ENCODE assay signal across 21 mouse cellular contexts in the genomic region with DNA sequence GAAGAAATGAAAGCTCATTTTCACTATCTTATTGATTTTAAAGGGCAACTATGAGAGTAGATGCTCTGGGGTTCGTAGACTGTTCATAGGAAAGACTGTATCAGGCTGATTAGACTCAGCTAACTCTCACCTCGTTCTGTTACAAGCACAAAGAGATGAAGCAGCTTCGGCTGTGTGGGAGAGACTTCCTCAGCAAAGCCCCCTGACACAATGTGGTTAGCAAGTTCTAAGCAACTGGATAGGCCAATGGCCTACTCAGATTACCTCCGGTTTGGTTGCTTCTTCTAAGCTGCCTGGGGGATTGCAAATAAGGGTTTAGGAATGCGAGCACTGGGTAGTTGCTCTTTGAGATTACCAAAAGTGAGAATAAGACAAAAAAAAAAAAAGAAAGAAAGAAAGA.
DNase-seq lines count a peak whose midpoint lies in the region; ATAC-seq and TF ChIP-seq lines count a peak whose summit lies in the region.
"Had no signal": no experiment of that assay in that cellular context is flagged by ENCODE, and none has a peak within 500 bp of the region (broad histone marks: within the 10 kb centered on the region; RNA-seq: fewer than 3 reads in every experiment).

No protein-coding gene starts in this region.

- no peak overlapping the region for H3K27ac ChIP-seq in forebrain, embryonic 14.5 days (ENCODE audit: low read depth, low read length)
- H3K27ac ChIP-seq in forebrain, embryonic 13.5 days, result no peak overlapping the region
- H3K27ac ChIP-seq in thymus, adult 2 months (ENCODE audit: control insufficient read depth, insufficient read depth, low read length), result no peak overlapping the region
- H3K27ac ChIP-seq in intestine, postnatal 0 days (ENCODE audit: low read depth, low read length), result no peak overlapping the region
- H3K27ac ChIP-seq: embryonic facial prominence, embryonic 12.5 days; heart, adult 2 months; hindbrain, embryonic 10.5 days; hindbrain, postnatal 0 days; layer of hippocampus, adult 2 months; neural tube, embryonic 12.5 days had no signal

- TF ChIP-seq CTCF in thymus, adult 2 months (IDR thresholded peaks at IDR 0.05; ENCODE audit: borderline replicate concordance, control insufficient read depth, extremely low read depth, insufficient read depth, low read length, poor library complexity), result no peak
- no peak for TF ChIP-seq CTCF in intestine, postnatal 0 days (IDR thresholded peaks at IDR 0.05; ENCODE audit: low read depth)

- no peak for TF ChIP-seq POLR2A in thymus, adult 2 months (IDR thresholded peaks at IDR 0.05; ENCODE audit: control insufficient read depth, extremely low read depth, insufficient read depth, low read length, poor library complexity)

- no peak overlapping the region for H3K4me3 ChIP-seq in forebrain, embryonic 14.5 days (ENCODE audit: low read depth, low read length)
- H3K4me3 ChIP-seq in forebrain, embryonic 13.5 days, result no peak overlapping the region
- H3K4me3 ChIP-seq in megakaryocyte, embryonic 14.5 days (replicated peaks), result peak overlapping the region; percentile 66
- H3K4me3 ChIP-seq in thymus, adult 2 months (ENCODE audit: control insufficient read depth, insufficient read depth, low read length), result no peak overlapping the region
- H3K4me3 ChIP-seq in intestine, postnatal 0 days (ENCODE audit: low read depth, low read length), result no peak overlapping the region
- H3K4me3 ChIP-seq: embryonic facial prominence, embryonic 12.5 days; heart, adult 2 months; hindbrain, embryonic 10.5 days; layer of hippocampus, adult 2 months; limb, embryonic 10.5 days; neural tube, embryonic 12.5 days had no signal

- H3K27me3 ChIP-seq in forebrain, embryonic 14.5 days (replicated peaks; ENCODE audit: control insufficient read depth, insufficient read depth, low read length), result no peaks in the 10 kb centered on the region
- no peaks in the 10 kb centered on the region for H3K27me3 ChIP-seq in forebrain, embryonic 13.5 days
- peaks cover 3% of the 10 kb centered on the region for H3K27me3 ChIP-seq in megakaryocyte, embryonic 14.5 days (replicated peaks)
- no peaks in the 10 kb centered on the region for H3K27me3 ChIP-seq in thymus, adult 2 months (ENCODE audit: control insufficient read depth, insufficient read depth, low read length)
- H3K27me3 ChIP-seq in intestine, postnatal 0 days (replicated peaks; ENCODE audit: control insufficient read depth, insufficient read depth, low read length), result no peaks in the 10 kb centered on the region
- H3K27me3 ChIP-seq: embryonic facial prominence, embryonic 12.5 days; neural tube, embryonic 12.5 days had no signal

- H3K9ac ChIP-seq in forebrain, embryonic 14.5 days (ENCODE audit: low read length), result no peak overlapping the region
- no peak overlapping the region for H3K9ac ChIP-seq in forebrain, embryonic 13.5 days
- H3K9ac ChIP-seq in intestine, postnatal 0 days (ENCODE audit: low read depth, low read length), result no peak overlapping the region
- H3K9ac ChIP-seq: embryonic facial prominence, embryonic 12.5 days; neural tube, embryonic 12.5 days had no signal

- ATAC-seq in forebrain, embryonic 14.5 days, result no peak
- ATAC-seq in forebrain, embryonic 13.5 days, result no peak
- ATAC-seq in megakaryocyte, adult 5-6 weeks (ENCODE audit: poor library complexity, severe bottlenecking), result no peak
- no peak for ATAC-seq in intestine, postnatal 0 days
- ATAC-seq: hindbrain, postnatal 0 days had no signal

- H3K9me3 ChIP-seq in forebrain, embryonic 14.5 days (replicated peaks; ENCODE audit: control insufficient read depth, low read length), result no peaks in the 10 kb centered on the region
- H3K9me3 ChIP-seq in forebrain, embryonic 13.5 days (replicated peaks), result no peaks in the 10 kb centered on the region
- no peaks in the 10 kb centered on the region for H3K9me3 ChIP-seq in megakaryocyte, embryonic 14.5 days
- H3K9me3 ChIP-seq in intestine, postnatal 0 days (ENCODE audit: control insufficient read depth), result no peaks in the 10 kb centered on the region
- H3K9me3 ChIP-seq: embryonic facial prominence, embryonic 12.5 days; hindbrain, embryonic 10.5 days; limb, embryonic 10.5 days; neural tube, embryonic 12.5 days had no signal

- DNase-seq in forebrain, embryonic 14.5 days (ENCODE audit: low spot score), result peak; percentile 3
- DNase-seq in thymus, adult 2 months, result peak; percentile 20
- DNase-seq in frontal cortex, postnatal 36 days (ENCODE audit: low spot score in 2 of 2), result no peak
- DNase-seq: cerebellum, postnatal 10 days; gastrocnemius, postnatal 14 days; heart, adult 2 months; kidney, adult 18-20 months; kidney, postnatal 14 days; lung, adult 2 months; right cerebral cortex, postnatal 4 days had no signal

- peaks cover 8% of the 10 kb centered on the region; the same call in 1 of the 2 replicates for H3K4me1 ChIP-seq in forebrain, embryonic 14.5 days (ENCODE audit: control insufficient read depth, insufficient read depth, low read length)
- H3K4me1 ChIP-seq in forebrain, embryonic 13.5 days, result peaks cover 9% of the 10 kb centered on the region; the same call in 1 of the 2 replicates
- H3K4me1 ChIP-seq in megakaryocyte, embryonic 14.5 days, result peaks cover 42% of the 10 kb centered on the region
- no peaks in the 10 kb centered on the region for H3K4me1 ChIP-seq in thymus, adult 2 months (replicated peaks; ENCODE audit: control insufficient read depth, insufficient read depth, low read length)
- H3K4me1 ChIP-seq in intestine, postnatal 0 days (replicated peaks; ENCODE audit: control insufficient read depth, insufficient read depth, low read length), result no peaks in the 10 kb centered on the region

- no peak overlapping the region for H3K4me2 ChIP-seq in forebrain, embryonic 14.5 days (ENCODE audit: low read length)
- H3K4me2 ChIP-seq in forebrain, embryonic 13.5 days, result no peak overlapping the region
- no peak overlapping the region for H3K4me2 ChIP-seq in intestine, postnatal 0 days (replicated peaks; ENCODE audit: low read depth)
- H3K4me2 ChIP-seq: embryonic facial prominence, embryonic 12.5 days; midbrain, embryonic 11.5 days; neural tube, embryonic 12.5 days had no signal

- no peaks in the 10 kb centered on the region for H3K36me3 ChIP-seq in forebrain, embryonic 14.5 days (ENCODE audit: control insufficient read depth, insufficient read depth, low read length)
- H3K36me3 ChIP-seq in forebrain, embryonic 13.5 days (ENCODE audit: poor library complexity, severe bottlenecking), result no peaks in the 10 kb centered on the region
- H3K36me3 ChIP-seq in megakaryocyte, embryonic 14.5 days (replicated peaks; ENCODE audit: low read length), result no peaks in the 10 kb centered on the region
- H3K36me3 ChIP-seq in thymus, adult 2 months (ENCODE audit: control insufficient read depth, insufficient read depth, low read length), result no peaks in the 10 kb centered on the region
- no peaks in the 10 kb centered on the region for H3K36me3 ChIP-seq in intestine, postnatal 0 days (ENCODE audit: control insufficient read depth, insufficient read depth)
- H3K36me3 ChIP-seq: embryonic facial prominence, embryonic 12.5 days; hindbrain, embryonic 10.5 days; limb, embryonic 10.5 days; neural tube, embryonic 12.5 days had no signal

- 49% methylated on average over 5 of the region's 5 CpGs for WGBS in forebrain, embryonic 14.5 days
- WGBS in forebrain, embryonic 13.5 days, result 56% methylated on average over 5 of the region's 5 CpGs
- WGBS in thymus, adult 2 months, result 17% methylated on average over 5 of the region's 5 CpGs
- 81% methylated on average over 5 of the region's 5 CpGs for WGBS in intestine, postnatal 0 days

Comparison
In these comparisons a context has a peak if more than half of its experiments do, and no peak if none do; other contexts are left out.
1. DNase-seq: peak in forebrain, embryonic 14.5 days (single experiment) and thymus, adult 2 months (single experiment); none in frontal cortex, postnatal 36 days (0 of 2).